10 mouse cellular contexts compared by ENCODE assay signal in the genomic region with DNA sequence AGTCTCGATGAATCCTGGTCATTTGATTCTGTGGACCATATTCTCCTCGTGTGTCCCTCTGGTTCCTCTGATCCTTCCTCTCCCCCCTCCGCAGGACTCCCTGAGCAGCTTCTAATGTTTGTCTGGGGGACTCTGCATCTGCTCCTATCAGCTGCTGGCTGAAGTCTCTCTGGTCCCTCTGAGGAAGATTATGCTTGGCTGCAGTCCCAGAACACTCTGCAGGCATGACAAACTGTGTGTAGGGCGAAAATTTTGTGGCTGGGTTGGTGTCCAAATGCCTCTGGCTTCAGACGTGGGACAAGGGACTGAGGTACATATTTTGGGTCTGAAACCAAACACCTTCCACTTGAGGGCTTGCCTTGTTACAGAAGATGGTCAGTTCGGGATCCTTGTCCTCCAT. TPM values are rescaled to one million over a fixed set of nuclear protein-coding genes. Genes with fewer than 3 reads are reported as not detected.
DNase-seq lines count a peak whose midpoint lies in the region; ATAC-seq and TF ChIP-seq lines count a peak whose summit lies in the region.
"Had no signal": no experiment of that assay in that cellular context is flagged by ENCODE, and none has a peak within 500 bp of the region (broad histone marks: within the 10 kb centered on the region; RNA-seq: fewer than 3 reads in every experiment).

No protein-coding gene starts in this region.

- H3K4me3 ChIP-seq in hindbrain, embryonic 15.5 days, result no peak overlapping the region
- no peak overlapping the region for H3K4me3 ChIP-seq in hindbrain, embryonic 12.5 days
- H3K4me3 ChIP-seq in heart, adult 2 months, result no peak overlapping the region
- H3K4me3 ChIP-seq in kidney, embryonic 15.5 days (replicated peaks), result no peak overlapping the region
- no peak overlapping the region for H3K4me3 ChIP-seq in midbrain, embryonic 15.5 days
- H3K4me3 ChIP-seq: embryonic facial prominence, embryonic 13.5 days; liver, embryonic 13.5 days had no signal

- H3K36me3 ChIP-seq in hindbrain, embryonic 15.5 days, result no peaks in the 10 kb centered on the region
- H3K36me3 ChIP-seq in hindbrain, embryonic 12.5 days, result no peaks in the 10 kb centered on the region
- no peaks in the 10 kb centered on the region for H3K36me3 ChIP-seq in heart, adult 2 months (ENCODE audit: control insufficient read depth, insufficient read depth, low read length)
- no peaks in the 10 kb centered on the region for H3K36me3 ChIP-seq in kidney, embryonic 15.5 days
- no peaks in the 10 kb centered on the region for H3K36me3 ChIP-seq in midbrain, embryonic 15.5 days (replicated peaks)
- H3K36me3 ChIP-seq: embryonic facial prominence, embryonic 13.5 days; liver, embryonic 13.5 days had no signal

- peak; percentile 52 to 78 for DNase-seq in adrenal gland, postnatal 36 days
- peak; percentile 69 to 83 for DNase-seq in heart, adult 2 months
- DNase-seq in urinary bladder, adult 18-20 months (ENCODE audit: low spot score in 2 of 2), result no peak
- DNase-seq: liver, embryonic 13.5 days had no signal

- intact Hi-C loops in heart, adult 2 months (cut with DNase I), result no loop called here

- no peak for TF ChIP-seq POLR2A in heart, adult 2 months (IDR thresholded peaks at IDR 0.05; ENCODE audit: insufficient read depth, low read depth, low read length)

- H3K27ac ChIP-seq in hindbrain, embryonic 15.5 days (replicated peaks), result peak overlapping the region; percentile 38; the same call in 1 of the 2 replicates
- H3K27ac ChIP-seq in hindbrain, embryonic 12.5 days, result no peak overlapping the region
- H3K27ac ChIP-seq in heart, adult 2 months, result peak overlapping the region; percentile 63
- peak overlapping the region; percentile 68 for H3K27ac ChIP-seq in kidney, embryonic 15.5 days
- H3K27ac ChIP-seq in midbrain, embryonic 15.5 days, result no peak overlapping the region
- H3K27ac ChIP-seq: liver, embryonic 13.5 days had no signal

- no peaks in the 10 kb centered on the region for H3K79me2 ChIP-seq in heart, adult 2 months (replicated peaks; ENCODE audit: control insufficient read depth, insufficient read depth, low read length)

- H3K4me2 ChIP-seq in hindbrain, embryonic 15.5 days, result no peak overlapping the region
- H3K4me2 ChIP-seq in hindbrain, embryonic 12.5 days (replicated peaks), result no peak overlapping the region
- H3K4me2 ChIP-seq in kidney, embryonic 15.5 days, result no peak overlapping the region
- H3K4me2 ChIP-seq in midbrain, embryonic 15.5 days, result no peak overlapping the region
- H3K4me2 ChIP-seq: embryonic facial prominence, embryonic 13.5 days; liver, embryonic 13.5 days had no signal

- H3K4me1 ChIP-seq in hindbrain, embryonic 15.5 days (replicated peaks), result peaks cover 21% of the 10 kb centered on the region
- peaks cover 9% of the 10 kb centered on the region; the same call in 1 of the 2 replicates for H3K4me1 ChIP-seq in hindbrain, embryonic 12.5 days
- H3K4me1 ChIP-seq in heart, adult 2 months (ENCODE audit: control insufficient read depth, insufficient read depth, low read length), result peaks cover 7% of the 10 kb centered on the region
- H3K4me1 ChIP-seq in kidney, embryonic 15.5 days, result peaks cover 57% of the 10 kb centered on the region
- H3K4me1 ChIP-seq in midbrain, embryonic 15.5 days, result 0 out of 2 replicates have a peak, but pooled peaks cover 4% of the 10 kb centered on the region
- H3K4me1 ChIP-seq: liver, embryonic 13.5 days had no signal

- H3K9ac ChIP-seq in hindbrain, embryonic 15.5 days, result no peak overlapping the region
- H3K9ac ChIP-seq in hindbrain, embryonic 12.5 days, result no peak overlapping the region
- no peak overlapping the region for H3K9ac ChIP-seq in heart, adult 2 months (ENCODE audit: low read depth, low read length)
- H3K9ac ChIP-seq in kidney, embryonic 15.5 days, result no peak overlapping the region
- no peak overlapping the region for H3K9ac ChIP-seq in midbrain, embryonic 15.5 days
- H3K9ac ChIP-seq: embryonic facial prominence, embryonic 13.5 days; liver, embryonic 13.5 days had no signal

- TF ChIP-seq EP300 in heart, adult 2 months (IDR thresholded peaks at IDR 0.05; ENCODE audit: insufficient read depth, low read depth, low read length), result no peak

- H3K27me3 ChIP-seq in hindbrain, embryonic 15.5 days, result no peaks in the 10 kb centered on the region
- H3K27me3 ChIP-seq in hindbrain, embryonic 12.5 days, result no peaks in the 10 kb centered on the region
- no peaks in the 10 kb centered on the region for H3K27me3 ChIP-seq in heart, adult 2 months (ENCODE audit: control insufficient read depth, insufficient read depth, low read length)
- no peaks in the 10 kb centered on the region for H3K27me3 ChIP-seq in kidney, embryonic 15.5 days
- no peaks in the 10 kb centered on the region for H3K27me3 ChIP-seq in midbrain, embryonic 15.5 days (replicated peaks)
- H3K27me3 ChIP-seq: embryonic facial prominence, embryonic 13.5 days had no signal

- peak; percentile 52; the same call in 1 of the 2 replicates for ATAC-seq in hindbrain, embryonic 15.5 days (ENCODE audit: low FRiP score, low read depth)
- no peak for ATAC-seq in hindbrain, embryonic 12.5 days (ENCODE audit: low FRiP score)
- 0 out of 2 replicates have a peak, but pooled peaks have one; percentile 47 for ATAC-seq in kidney, embryonic 15.5 days (replicated peaks; ENCODE audit: low FRiP score)
- ATAC-seq in midbrain, embryonic 15.5 days (replicated peaks), result peak; percentile 66
- no peak for ATAC-seq in inflammation-experienced regulatory T-cells, adult 6 months

- WGBS in hindbrain, embryonic 15.5 days, result 47% methylated on average over 6 of the region's 6 CpGs
- WGBS in hindbrain, embryonic 12.5 days, result 64% methylated on average over 6 of the region's 6 CpGs
- 19% methylated on average over 6 of the region's 6 CpGs for WGBS in heart, adult 2 months
- 33% methylated on average over 6 of the region's 6 CpGs for WGBS in kidney, embryonic 15.5 days
- WGBS in midbrain, embryonic 15.5 days, result 52% methylated on average over 6 of the region's 6 CpGs

- no peak for TF ChIP-seq CTCF in heart, adult 2 months (IDR thresholded peaks at IDR 0.05)

- H3K9me3 ChIP-seq in hindbrain, embryonic 15.5 days, result no peaks in the 10 kb centered on the region
- H3K9me3 ChIP-seq in hindbrain, embryonic 12.5 days (replicated peaks), result no peaks in the 10 kb centered on the region
- H3K9me3 ChIP-seq in kidney, embryonic 15.5 days (replicated peaks), result no peaks in the 10 kb centered on the region
- H3K9me3 ChIP-seq in midbrain, embryonic 15.5 days, result no peaks in the 10 kb centered on the region
- H3K9me3 ChIP-seq: embryonic facial prominence, embryonic 13.5 days; liver, embryonic 13.5 days had no signal

RNA-seq across cellular contexts. Expression of a gene that starts 13.1 kb away (rescaled TPM):
- 12.2 and 13.4 TPM in 2 replicates for polyA plus RNA-seq in hindbrain, embryonic 15.5 days (2015; fragmentation: Nextera tagmentation; extraction: Ambion mirVana)
- polyA plus RNA-seq in hindbrain, embryonic 12.5 days (2016; fragmentation: Nextera tagmentation; extraction: Ambion mirVana), result 3.9 and 4.0 TPM in 2 replicates
- total RNA-seq in adrenal gland, postnatal 36 days (2021), result under 1 TPM in 1 of 2 experiments, not detected in 1; 0.36 TPM
- total RNA-seq in heart, adult 2 months (2021), result under 1 TPM in 1 of 2 experiments, not detected in 1; 0.25 TPM
- 0.44 and 0.57 TPM in 2 replicates for polyA plus RNA-seq in heart, adult 2 months (2012; rRNA removed)
- 8.1 and 8.2 TPM in 2 replicates for polyA plus RNA-seq in kidney, embryonic 15.5 days (2015; fragmentation: Nextera tagmentation; extraction: Ambion mirVana)
- 12.4 and 15.4 TPM in 2 replicates for polyA plus RNA-seq in midbrain, embryonic 15.5 days (2015; fragmentation: Nextera tagmentation; extraction: Ambion mirVana)
- polyA plus RNA-seq in inflammation-experienced regulatory T-cells, adult 6 months (2017; shearing (Covaris generic)), result 1 to 10 TPM; 1.0 to 2.0 (median 1.6) TPM

Comparison
In these comparisons a context has a peak if more than half of its experiments do, and no peak if none do; other contexts are left out.
1. ATAC-seq: peak in hindbrain, embryonic 15.5 days (single experiment), kidney, embryonic 15.5 days (single experiment) and midbrain, embryonic 15.5 days (single experiment); none in hindbrain, embryonic 12.5 days (single experiment) and inflammation-experienced regulatory T-cells, adult 6 months (single experiment).
2. H3K27ac ChIP-seq: peak in hindbrain, embryonic 15.5 days (single experiment), heart, adult 2 months (single experiment) and kidney, embryonic 15.5 days (single experiment); none in hindbrain, embryonic 12.5 days (single experiment) and midbrain, embryonic 15.5 days (single experiment).
3. DNase-seq: peak in adrenal gland, postnatal 36 days (2 of 2) and heart, adult 2 months (2 of 2); none in urinary bladder, adult 18-20 months (0 of 2).